Mouse (Mus musculus) layer of hippocampus, adult 9-10 months (tissue): Measurements from ENCODE around the gene Xrcc1.

Experiments
- DNase-seq: peaks from one replicate; pipeline ENCODE4 v3.0.0; 2022; ENCODE audit warnings: low spot score

Gene Xrcc1

GRCm38 (mm10) chr7:24565627-24566026 lies 19.5 kb downstream of the Xrcc1 start:
- DNase-seq = no peak

- DNase-seq = no peak
These were observed 20.1 kb downstream of the Xrcc1 start for GRCm38 (mm10) chr7:24566206-24566605.

GRCm38 (mm10) chr7:24568512-24568911 lies 22.4 kb downstream of the Xrcc1 start:
- DNase-seq = no peak

- DNase-seq = no peak
These were observed 25.0 kb downstream of the Xrcc1 start for GRCm38 (mm10) chr7:24571071-24571470.

GRCm38 (mm10) chr7:24572455-24572854 lies 26.4 kb downstream of the Xrcc1 start:
- no peak for DNase-seq

GRCm38 (mm10) chr7:24574224-24574796 lies 28.2 kb downstream of the Xrcc1 start:
- no peak for DNase-seq

GRCm38 (mm10) chr7:24577811-24578210 lies 31.7 kb downstream of the Xrcc1 start:
- no peak for DNase-seq

GRCm38 (mm10) chr7:24584876-24585275 lies 38.8 kb downstream of the Xrcc1 start:
- DNase-seq = no peak

GRCm38 (mm10) chr7:24585995-24586394 lies 39.9 kb downstream of the Xrcc1 start:
- no peak for DNase-seq

GRCm38 (mm10) chr7:24586828-24587227 lies 40.7 kb downstream of the Xrcc1 start:
- DNase-seq = no peak

GRCm38 (mm10) chr7:24587330-24588105 lies 41.4 kb downstream of the Xrcc1 start, which contains the start of the genes Ethe1 and Zfp575:
Gene Ethe1 (plus strand): TSS chr7:24587543.
Gene Zfp575 (minus strand): TSS chr7:24587641.
- DNase-seq = no peak

- DNase-seq = no peak
These were observed 42.2 kb downstream of the Xrcc1 start for GRCm38 (mm10) chr7:24588336-24588735.

GRCm38 (mm10) chr7:24591735-24592134 lies 45.6 kb downstream of the Xrcc1 start:
- DNase-seq = no peak

GRCm38 (mm10) chr7:24592163-24592562 lies 46.1 kb downstream of the Xrcc1 start:
- no peak for DNase-seq

- no peak for DNase-seq
These were observed 46.7 kb downstream of the Xrcc1 start for GRCm38 (mm10) chr7:24592781-24593180.

GRCm38 (mm10) chr7:24593621-24594308 lies 47.7 kb downstream of the Xrcc1 start:
- no peak for DNase-seq

- no peak for DNase-seq
These were observed 48.3 kb downstream of the Xrcc1 start for GRCm38 (mm10) chr7:24594309-24594803.

GRCm38 (mm10) chr7:24595464-24595863 lies 49.4 kb downstream of the Xrcc1 start:
- DNase-seq = no peak

GRCm38 (mm10) chr7:24598121-24598520 lies 52.0 kb downstream of the Xrcc1 start:
- no peak for DNase-seq

GRCm38 (mm10) chr7:24599211-24600067 lies 53.4 kb downstream of the Xrcc1 start:
- no peak for DNase-seq

GRCm38 (mm10) chr7:24600941-24601597 lies 55.0 kb downstream of the Xrcc1 start:
- peak; percentile 95 for DNase-seq
